ENCODE assay signal across 12 mouse cellular contexts in genomic region chr1:78532184-78532800, GRCm38 (mm10). TPM values are rescaled to one million over a fixed set of nuclear protein-coding genes. Genes with fewer than 3 reads are reported as not detected.
A peak's percentile ranks its signal among the peaks of the same experiment; 100 is the strongest.
DNase-seq lines count a peak whose midpoint lies in the region; ATAC-seq lines count a peak whose summit lies in the region.
"Had no signal": no experiment of that assay in that cellular context is flagged by ENCODE, and none has a peak within 500 bp of the region (broad histone marks: within the 10 kb centered on the region; RNA-seq: fewer than 3 reads in every experiment).

No protein-coding gene starts in this region.

- H3K27ac ChIP-seq in embryonic facial prominence, embryonic 12.5 days, result no peak overlapping the region
- no peak overlapping the region for H3K27ac ChIP-seq in embryonic facial prominence, embryonic 10.5 days (replicated peaks)
- no peak overlapping the region for H3K27ac ChIP-seq in liver, embryonic 12.5 days
- H3K27ac ChIP-seq: liver, embryonic 15.5 days had no signal

- no peaks in the 10 kb centered on the region for H3K9me3 ChIP-seq in embryonic facial prominence, embryonic 12.5 days
- H3K9me3 ChIP-seq in embryonic facial prominence, embryonic 10.5 days, result no peaks in the 10 kb centered on the region
- H3K9me3 ChIP-seq in liver, embryonic 12.5 days (replicated peaks), result no peaks in the 10 kb centered on the region
- H3K9me3 ChIP-seq: liver, embryonic 15.5 days had no signal

- H3K9ac ChIP-seq in embryonic facial prominence, embryonic 12.5 days, result no peak overlapping the region
- no peak overlapping the region for H3K9ac ChIP-seq in liver, embryonic 12.5 days
- H3K9ac ChIP-seq: liver, embryonic 15.5 days had no signal

- H3K4me2 ChIP-seq in embryonic facial prominence, embryonic 12.5 days (replicated peaks), result no peak overlapping the region
- H3K4me2 ChIP-seq in liver, embryonic 12.5 days, result no peak overlapping the region
- H3K4me2 ChIP-seq: liver, embryonic 15.5 days had no signal

- DNase-seq in embryonic facial prominence, embryonic 10.5 days (ENCODE audit: low spot score), result no peak
- peak; percentile 56 for DNase-seq in 3T3-L1 (ENCODE audit: low read depth, low spot score)
- DNase-seq in adrenal gland, postnatal 25 days, result peak; percentile 12
- DNase-seq in layer of hippocampus, postnatal 36 days, result peak; percentile 16
- no peak for DNase-seq in yolk sac, embryonic 10.5 days (ENCODE audit: low spot score)
- DNase-seq in natural killer cell, adult 2 months (ENCODE audit: low spot score in 2 of 2), result no peak
- DNase-seq: heart, postnatal 36 days had no signal

- 0 out of 2 replicates have a peak, but pooled peaks have one; percentile 71 for ATAC-seq in embryonic facial prominence, embryonic 12.5 days (ENCODE audit: insufficient number of reproducible peaks, insufficient read depth, low FRiP score, low TSS enrichment)
- ATAC-seq in liver, embryonic 12.5 days, result no peak
- ATAC-seq: intestine, postnatal 0 days had no signal

- no peaks in the 10 kb centered on the region for H3K4me1 ChIP-seq in embryonic facial prominence, embryonic 12.5 days
- H3K4me1 ChIP-seq in embryonic facial prominence, embryonic 10.5 days, result peaks cover 7% of the 10 kb centered on the region
- peaks cover 8% of the 10 kb centered on the region for H3K4me1 ChIP-seq in liver, embryonic 12.5 days

- no peaks in the 10 kb centered on the region for H3K36me3 ChIP-seq in embryonic facial prominence, embryonic 12.5 days
- no peaks in the 10 kb centered on the region for H3K36me3 ChIP-seq in embryonic facial prominence, embryonic 10.5 days (replicated peaks)
- H3K36me3 ChIP-seq in liver, embryonic 12.5 days, result no peaks in the 10 kb centered on the region
- H3K36me3 ChIP-seq: liver, embryonic 15.5 days had no signal

- no peak overlapping the region for H3K4me3 ChIP-seq in embryonic facial prominence, embryonic 12.5 days
- no peak overlapping the region for H3K4me3 ChIP-seq in embryonic facial prominence, embryonic 10.5 days
- H3K4me3 ChIP-seq in liver, embryonic 12.5 days, result no peak overlapping the region
- H3K4me3 ChIP-seq: liver, embryonic 15.5 days had no signal

- no peaks in the 10 kb centered on the region for H3K27me3 ChIP-seq in embryonic facial prominence, embryonic 12.5 days
- H3K27me3 ChIP-seq in embryonic facial prominence, embryonic 10.5 days (replicated peaks; ENCODE audit: low read depth, poor library complexity, severe bottlenecking), result no peaks in the 10 kb centered on the region
- peaks cover 3% of the 10 kb centered on the region; the same call in 1 of the 2 replicates for H3K27me3 ChIP-seq in liver, embryonic 12.5 days (replicated peaks)
- H3K27me3 ChIP-seq: liver, embryonic 15.5 days had no signal

- 75% methylated on average over 15 of the region's 15 CpGs for whole genome bisulfite sequencing in embryonic facial prominence, embryonic 12.5 days
- WGBS in embryonic facial prominence, embryonic 10.5 days, result 87% methylated on average over 15 of the region's 15 CpGs
- 78% methylated on average over 15 of the region's 15 CpGs for WGBS in liver, embryonic 12.5 days (ENCODE audit: insufficient replicate concordance)

RNA-seq across cellular contexts. Expression of gene BC035947, which starts 20.3 kb away (rescaled TPM):
- 1.2 and 1.3 TPM in 2 replicates for polyA plus RNA-seq in embryonic facial prominence, embryonic 12.5 days (2016; fragmentation: Nextera tagmentation; extraction: Ambion mirVana)
- 0.20 and 0.54 TPM in 2 replicates for polyA plus RNA-seq in embryonic facial prominence, embryonic 10.5 days (2016; fragmentation: Nextera tagmentation; extraction: Ambion mirVana)
- 0.09 TPM in 1 of 2 replicates, not detected in the other for total RNA-seq in adrenal gland, postnatal 25 days (2021)
- total RNA-seq in layer of hippocampus, postnatal 36 days (2021), result under 1 TPM; 0.25 to 0.60 TPM
- not detected in 2 replicates for polyA plus RNA-seq in liver, embryonic 12.5 days (2016; fragmentation: Nextera tagmentation; extraction: Ambion mirVana)
- total RNA-seq: heart, postnatal 36 days; monocyte, adult 5-6 weeks had no signal

RNA-seq across cellular contexts. Expression of gene Mogat1, which starts 21.5 kb away (rescaled TPM):
- polyA plus RNA-seq in embryonic facial prominence, embryonic 12.5 days (2016; fragmentation: Nextera tagmentation; extraction: Ambion mirVana), result 0.57 and 0.65 TPM in 2 replicates
- 0.45 and 0.91 TPM in 2 replicates for polyA plus RNA-seq in embryonic facial prominence, embryonic 10.5 days (2016; fragmentation: Nextera tagmentation; extraction: Ambion mirVana)
- 1.2 and 2.3 TPM in 2 replicates for total RNA-seq in adrenal gland, postnatal 25 days (2021)
- not detected for total RNA-seq in layer of hippocampus, postnatal 36 days (2021)
- not detected in 2 replicates for polyA plus RNA-seq in liver, embryonic 12.5 days (2016; fragmentation: Nextera tagmentation; extraction: Ambion mirVana)
- total RNA-seq: heart, postnatal 36 days; monocyte, adult 5-6 weeks had no signal
- polyA plus RNA-seq: liver, embryonic 15.5 days had no signal

RNA-seq across cellular contexts. Expression of gene Farsb, which starts 43.6 kb away (rescaled TPM):
- 137 and 141 TPM in 2 replicates for polyA plus RNA-seq in embryonic facial prominence, embryonic 12.5 days (2016; fragmentation: Nextera tagmentation; extraction: Ambion mirVana)
- 152 and 155 TPM in 2 replicates for polyA plus RNA-seq in embryonic facial prominence, embryonic 10.5 days (2016; fragmentation: Nextera tagmentation; extraction: Ambion mirVana)
- 64.8 and 64.9 TPM in 2 replicates for total RNA-seq in adrenal gland, postnatal 25 days (2021)
- total RNA-seq in layer of hippocampus, postnatal 36 days (2021), result 10 to 100 TPM; 70.0 to 71.8 TPM
- polyA plus RNA-seq in liver, embryonic 12.5 days (2016; fragmentation: Nextera tagmentation; extraction: Ambion mirVana), result 159 and 160 TPM in 2 replicates

Comparison
In these comparisons a context has a peak if more than half of its experiments do, and no peak if none do; other contexts are left out.
1. DNase-seq: peak in 3T3-L1 (single experiment), adrenal gland, postnatal 25 days (single experiment) and layer of hippocampus, postnatal 36 days (2 of 2); none in embryonic facial prominence, embryonic 10.5 days (single experiment), yolk sac, embryonic 10.5 days (single experiment) and natural killer cell, adult 2 months (0 of 2).